Mouse (Mus musculus): ENCODE results near the gene Stk31.

DNA sequence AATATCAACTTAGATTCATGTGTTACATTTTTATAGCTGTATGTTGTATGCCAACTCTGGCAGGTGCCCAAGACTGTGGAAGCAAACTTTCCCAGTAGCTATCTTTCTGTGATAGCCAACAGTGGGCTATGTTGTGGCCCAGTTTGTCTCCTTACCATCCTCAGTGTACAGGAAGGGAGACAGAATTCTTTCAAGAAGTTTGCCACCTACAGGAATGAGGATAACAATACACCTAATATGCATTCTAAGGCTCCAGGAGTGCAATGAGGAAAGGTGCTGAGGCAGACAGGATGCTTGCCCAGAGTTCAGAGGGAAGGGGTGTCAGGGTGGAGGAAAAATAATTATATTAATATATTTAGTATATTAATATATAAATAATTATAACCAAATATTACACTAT, 35.0 kb upstream of the Stk31 start:
- no peak for TF ChIP-seq CTCF (IDR thresholded peaks at IDR 0.05; ENCODE audit: extremely low read depth, insufficient read length, insufficient replicate concordance, low read depth, low read length)
- TF ChIP-seq POLR2A (IDR thresholded peaks at IDR 0.05; ENCODE audit: low read depth, low read length), result no peak

Data from small intestine, adult 2 months (tissue).